Mouse (Mus musculus): ENCODE results near the gene Lamc1.

DNA sequence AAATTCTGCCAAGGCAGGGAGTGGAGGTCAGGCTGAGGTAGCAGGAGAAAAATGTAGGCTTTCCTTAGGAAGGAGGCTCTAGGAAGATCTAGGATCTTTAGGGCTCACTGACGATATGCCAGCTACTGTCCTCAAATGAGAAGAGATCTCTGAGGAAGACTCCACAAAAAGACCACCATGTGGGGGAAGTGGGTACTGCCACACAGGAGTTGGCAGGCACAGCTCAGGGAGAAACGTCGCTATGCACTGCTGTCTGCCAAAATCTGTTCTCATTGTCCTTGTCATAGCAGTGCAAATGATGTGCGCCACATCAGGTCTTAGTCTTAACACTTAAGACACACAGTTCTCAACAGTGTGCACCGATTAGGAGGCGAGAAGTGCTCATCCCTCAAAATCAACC lies 17.5 kb downstream of the Lamc1 start:
- no peak for TF ChIP-seq POLR2A (IDR thresholded peaks at IDR 0.05; ENCODE audit: borderline replicate concordance, insufficient read depth, low read length)
- no peak for TF ChIP-seq CTCF (IDR thresholded peaks at IDR 0.05; ENCODE audit: borderline replicate concordance, insufficient read depth, low read depth, low read length)
